Mouse (Mus musculus) monocyte, adult 5-6 weeks (primary cell): Measurements from ENCODE around the gene Acss2. TPM values are rescaled to one million over a fixed set of nuclear protein-coding genes. Genes with fewer than 3 reads are reported as not detected.
"Not testable (repeated sequence)": the region's sequence is repeated elsewhere in the genome, so short reads cannot be mapped to it uniquely, and the experiment has no call there.

Source experiments
- ATAC-seq: fragments of 153-309, 156-312 bp; replicated peaks from 2 replicates; pipeline ENCODE4 v1.8.0; 2017; ENCODE audit warnings: mild to moderate bottlenecking; ENCODE audit not compliant: low TSS enrichment, insufficient number of reproducible peaks, severe bottlenecking, poor library complexity, low FRiP score
- total RNA-seq: library from RNA; stranded (forward); fragments of 200-1000, 200-491, 200-594 nt; gene quantifications from 3 replicates; pipeline ENCODE4 v1.2.3, GENCODE M21; 2017

Gene Acss2
- total RNA-seq, 1 experiment from 2014 or later: 36.7 TPM

- no peak for ATAC-seq
Measured at GRCm38 (mm10) chr2:155582996-155583395, 65.2 kb downstream of the Acss2 start.

GRCm38 (mm10) chr2:155583927-155584530, 66.3 kb downstream of the Acss2 start:
- ATAC-seq: peak; percentile 60

GRCm38 (mm10) chr2:155585082-155585481, 67.3 kb downstream of the Acss2 start:
- ATAC-seq: 0 out of 2 replicates have a peak, but pooled peaks have one; percentile 4

- ATAC-seq: peak; percentile 85
Measured at GRCm38 (mm10) chr2:155585486-155585885, 67.7 kb downstream of the Acss2 start.

GRCm38 (mm10) chr2:155588136-155588535, 70.4 kb downstream of the Acss2 start:
- ATAC-seq: no peak

- ATAC-seq: no peak
Measured at GRCm38 (mm10) chr2:155589521-155589920, 71.8 kb downstream of the Acss2 start.

GRCm38 (mm10) chr2:155590876-155591275, 73.1 kb downstream of the Acss2 start:
- ATAC-seq: no peak

GRCm38 (mm10) chr2:155591676-155592075, 73.9 kb downstream of the Acss2 start:
- no peak for ATAC-seq

GRCm38 (mm10) chr2:155592137-155592853, 74.5 kb downstream of the Acss2 start, which contains the start of gene Gss:
Gene Gss, minus strand, starts transcription at chr2:155592810.
- ATAC-seq: peak; percentile 90

GRCm38 (mm10) chr2:155592854-155593283, 75.1 kb downstream of the Acss2 start:
- no peak for ATAC-seq

GRCm38 (mm10) chr2:155595516-155595915, 77.8 kb downstream of the Acss2 start:
- no peak for ATAC-seq

- no peak for ATAC-seq
Measured at GRCm38 (mm10) chr2:155603707-155604106, 86.0 kb downstream of the Acss2 start.

- no peak for ATAC-seq
Measured at GRCm38 (mm10) chr2:155604560-155605235, 87.0 kb downstream of the Acss2 start.

- not testable (repeated sequence) for ATAC-seq
Measured at GRCm38 (mm10) chr2:155605236-155605589, 87.5 kb downstream of the Acss2 start.

GRCm38 (mm10) chr2:155606360-155606759, 88.6 kb downstream of the Acss2 start:
- no peak for ATAC-seq

- ATAC-seq: no peak
Measured at GRCm38 (mm10) chr2:155610978-155611377, 93.2 kb downstream of the Acss2 start, which contains the start of gene Myh7b. Gene Myh7b, plus strand, starts transcription at chr2:155611212.

- no peak for ATAC-seq
Measured at GRCm38 (mm10) chr2:155611834-155612550, 94.2 kb downstream of the Acss2 start.

GRCm38 (mm10) chr2:155613326-155613755, 95.6 kb downstream of the Acss2 start:
- peak; percentile 83 for ATAC-seq

- no peak for ATAC-seq
Measured at GRCm38 (mm10) chr2:155613953-155614352, 96.2 kb downstream of the Acss2 start.
